Mouse (Mus musculus) midbrain, embryonic 11.5 days (tissue): ENCODE measurements around the gene Ifna11. TPM values are rescaled to one million over a fixed set of nuclear protein-coding genes. Genes with fewer than 3 reads are reported as not detected.
"Not testable (repeated sequence)": the region's sequence is repeated elsewhere in the genome, so short reads cannot be mapped to it uniquely, and the experiment has no call there.

Experiments
- ATAC-seq: fragments of 200-750 bp; cut with Nextera tagmentation; 2 replicates; pipeline ENCODE4 v1.8.0; 2017; ENCODE audit warnings: moderate TSS enrichment, moderate library complexity; ENCODE audit not compliant: low FRiP score
- DNase-seq: peaks from one replicate; pipeline ENCODE4 v3.0.0; 2015; ENCODE audit warnings: low spot score; ENCODE audit errors: missing footprints
- H3K27ac ChIP-seq: fragments of 300-500 bp; sonication (generic); 2 replicates; pipeline ENCODE4 v1.5.1; 2014; ENCODE audit warnings: low read depth, low read length
- H3K27me3 ChIP-seq: fragments of 300-500 bp; sonication (generic); 2 replicates; pipeline ENCODE4 v1.6.1; 2014; ENCODE audit warnings: mild to moderate bottlenecking, low read length, moderate library complexity, mixed read lengths; ENCODE audit not compliant: control insufficient read depth, insufficient read depth
- H3K36me3 ChIP-seq: fragments of 300-500 bp; sonication (generic); 2 replicates; pipeline ENCODE4 v1.6.1; 2014; ENCODE audit warnings: mild to moderate bottlenecking, low read length, moderate library complexity, mixed read lengths; ENCODE audit not compliant: control insufficient read depth, insufficient read depth
- H3K4me1 ChIP-seq: fragments of 300-500 bp; sonication (generic); 2 replicates; pipeline ENCODE4 v1.6.1; 2014; ENCODE audit warnings: low read length; ENCODE audit not compliant: control insufficient read depth, insufficient read depth
- H3K4me2 ChIP-seq: fragments of 300-500 bp; sonication (generic); 2 replicates; pipeline ENCODE4 v1.6.1; 2014; ENCODE audit warnings: mild to moderate bottlenecking, moderate library complexity
- H3K4me3 ChIP-seq: fragments of 300-500 bp; sonication (generic); 2 replicates; pipeline ENCODE4 v1.5.1; 2014; ENCODE audit warnings: low read depth, low read length
- H3K9ac ChIP-seq: fragments of 300-500 bp; sonication (generic); 2 replicates; pipeline ENCODE4 v1.6.1; 2014; ENCODE audit warnings: low read length
- H3K9me3 ChIP-seq: fragments of 300-500 bp; sonication (generic); 2 replicates; pipeline ENCODE4 v1.6.1; 2016; ENCODE audit warnings: low read length; ENCODE audit not compliant: control insufficient read depth
- WGBS: fragments of 180-500 bp; shearing (Covaris S2); extraction: QIAGEN DNeasy Blood & Tissue Kit; methylation state at CpG from one replicate; pipeline ENCODE4 v1.1.7; 2014; 5-methylcytosine and 5-hydroxymethylcytosine counted together
- polyA plus RNA-seq: library from polyadenylated mRNA; unstranded; fragments of >200 nt; fragmentation: Nextera tagmentation; extraction: Ambion mirVana; gene quantifications from 2 replicates; pipeline ENCODE4 v1.2.1, GENCODE M21; 2014

Gene Ifna11
- polyA plus RNA-seq, 1 experiment from 2014 or later, result not detected

DNA sequence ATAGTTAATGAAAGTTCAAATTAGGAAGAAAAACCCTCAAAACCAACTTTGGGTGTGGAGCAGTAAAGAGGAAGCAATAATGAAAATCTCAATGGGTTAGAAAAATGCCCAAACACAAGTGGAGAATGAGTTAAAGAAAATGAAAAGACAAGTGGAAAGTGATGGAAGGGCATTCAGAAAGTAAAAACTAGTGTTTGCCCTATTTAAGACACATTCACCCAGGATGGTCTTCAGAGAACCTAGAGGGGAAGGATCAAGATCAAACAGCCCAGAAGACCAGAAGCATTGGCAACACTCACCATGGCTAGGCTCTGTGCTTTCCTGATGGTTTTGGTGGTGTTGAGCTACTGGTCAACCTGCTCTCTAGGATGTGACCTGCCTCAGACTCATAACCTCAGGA, 7.4 kb downstream of the Ifna11 start, which contains the start of gene Ifna6:
Ifna6 (plus strand) TSS at position 301 of the 400 bp plus-strand sequence.
- H3K4me2 ChIP-seq, H3K4me3 ChIP-seq, H3K27ac ChIP-seq, H3K9ac ChIP-seq, ATAC-seq, H3K9me3 ChIP-seq, H3K36me3 ChIP-seq, DNase-seq, H3K4me1 ChIP-seq, H3K27me3 ChIP-seq: not testable (repeated sequence)

DNA sequence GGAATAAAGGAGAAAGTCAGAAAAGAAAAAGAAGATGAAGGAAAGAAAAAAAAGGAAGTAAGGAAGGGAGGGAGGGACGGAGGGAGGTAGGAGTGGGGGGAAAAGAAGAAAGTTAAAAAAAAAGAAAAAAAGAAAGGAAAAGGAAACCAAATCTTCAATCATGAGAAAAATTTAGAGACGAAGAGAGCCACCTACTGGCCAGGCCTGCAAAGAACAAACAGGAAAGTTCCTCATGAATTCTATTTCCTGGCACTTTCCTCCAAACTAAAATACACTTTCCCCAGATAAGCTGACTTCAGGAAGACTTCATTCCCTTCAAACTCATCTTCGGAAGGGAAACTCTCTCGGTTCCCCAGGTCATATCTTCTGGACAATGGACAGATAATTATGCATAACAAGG, 10.8 kb downstream of the Ifna11 start:
- ATAC-seq (no peak), DNase-seq (no peak)
- H3K4me2 ChIP-seq, result no peak overlapping the region
- H3K4me3 ChIP-seq, result no peak overlapping the region
- H3K27ac ChIP-seq, result no peak overlapping the region
- 31% methylated on average over 4 of the region's 4 CpGs for WGBS
- H3K27me3 ChIP-seq, result no peaks in the 10 kb centered on the region
- no peaks in the 10 kb centered on the region for H3K9me3 ChIP-seq
- no peaks in the 10 kb centered on the region for H3K36me3 ChIP-seq
- H3K9ac ChIP-seq, result no peak overlapping the region
- no peaks in the 10 kb centered on the region for H3K4me1 ChIP-seq

DNA sequence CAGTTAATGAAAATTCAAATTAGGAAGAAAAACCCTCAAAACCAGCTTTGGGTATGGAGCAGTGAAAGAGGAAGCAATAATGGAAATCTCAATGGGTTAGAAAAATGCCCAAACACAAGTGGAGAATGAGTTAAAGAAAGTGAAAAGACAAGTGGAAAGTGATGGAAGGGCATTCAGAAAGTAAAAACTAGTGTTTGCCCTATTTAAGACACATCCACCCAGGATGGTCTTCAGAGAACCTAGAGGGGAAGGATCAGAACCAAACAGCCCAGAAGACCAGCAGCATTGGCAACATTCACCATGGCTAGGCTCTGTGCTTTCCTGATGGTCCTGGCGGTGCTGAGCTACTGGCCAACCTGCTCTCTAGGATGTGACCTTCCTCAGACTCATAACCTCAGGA, 15.5 kb downstream of the Ifna11 start, which contains the start of gene Ifna5:
Ifna5 (plus strand) TSS at position 301 of the 400 bp plus-strand sequence.
- not testable (repeated sequence) for H3K4me1 ChIP-seq, H3K9ac ChIP-seq, H3K27me3 ChIP-seq, ATAC-seq, DNase-seq, H3K27ac ChIP-seq, H3K36me3 ChIP-seq, H3K9me3 ChIP-seq, H3K4me2 ChIP-seq, H3K4me3 ChIP-seq
- 64% methylated on average over 1 of the region's 1 CpGs for WGBS

DNA sequence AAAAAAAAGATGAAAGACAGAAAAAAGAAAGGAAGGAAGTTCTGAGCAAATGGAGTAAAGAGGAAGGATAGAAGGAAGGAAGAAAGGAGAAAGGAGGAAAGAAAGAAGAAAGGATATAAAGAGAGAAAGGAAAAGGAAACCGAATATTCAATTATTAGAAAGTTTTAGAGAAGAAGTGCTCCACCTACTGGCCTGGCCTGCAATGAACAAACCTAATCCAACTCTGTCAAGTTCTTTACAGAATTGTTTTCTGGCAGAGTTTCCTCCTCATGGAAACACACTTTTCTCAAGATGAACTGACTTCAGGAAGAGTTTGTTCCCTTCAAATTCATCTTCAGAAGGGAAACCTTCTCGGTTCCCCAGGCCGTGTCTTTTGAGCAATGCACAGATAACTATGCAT, 19.1 kb downstream of the Ifna11 start:
- Histone ChIP-seq H3K9me3 (no peaks in the 10 kb centered on the region), H3K36me3 (no peaks in the 10 kb centered on the region), H3K4me1 (no peaks in the 10 kb centered on the region), H3K9ac (no peak overlapping the region), H3K27ac (no peak overlapping the region), H3K27me3 (no peaks in the 10 kb centered on the region), H3K4me3 (no peak overlapping the region), H3K4me2 (no peak overlapping the region)
- 44% methylated on average over 3 of the region's 3 CpGs for WGBS
- DNase-seq (no peak), ATAC-seq (no peak)

DNA sequence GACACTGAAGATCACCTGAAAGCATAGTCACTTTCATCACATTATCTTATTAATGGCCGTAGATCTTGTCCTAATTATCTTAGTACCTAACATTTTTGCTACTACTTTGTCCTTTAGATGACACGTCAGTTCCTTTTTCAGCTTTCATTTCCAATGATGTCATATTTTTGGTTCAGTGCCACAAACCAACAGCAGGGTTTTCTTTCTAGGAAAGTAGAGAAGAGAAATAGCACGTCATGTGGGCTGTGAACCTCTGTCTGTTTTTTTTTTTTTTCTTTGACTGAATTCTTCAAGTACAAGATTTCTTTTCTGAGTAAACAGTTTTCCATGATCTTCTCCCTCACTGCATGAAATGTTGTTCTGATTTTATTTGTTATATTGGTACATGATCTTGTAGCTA, 20.3 kb downstream of the Ifna11 start:
- no peak overlapping the region for H3K4me3 ChIP-seq
- H3K4me1 ChIP-seq, result no peaks in the 10 kb centered on the region
- H3K9ac ChIP-seq, result no peak overlapping the region
- no peak for ATAC-seq
- no peak for DNase-seq
- no peak overlapping the region for H3K4me2 ChIP-seq
- 81% methylated on average over 3 of the region's 3 CpGs for WGBS
- no peaks in the 10 kb centered on the region for H3K9me3 ChIP-seq
- no peaks in the 10 kb centered on the region for H3K36me3 ChIP-seq
- H3K27ac ChIP-seq, result no peak overlapping the region
- H3K27me3 ChIP-seq, result no peaks in the 10 kb centered on the region

DNA sequence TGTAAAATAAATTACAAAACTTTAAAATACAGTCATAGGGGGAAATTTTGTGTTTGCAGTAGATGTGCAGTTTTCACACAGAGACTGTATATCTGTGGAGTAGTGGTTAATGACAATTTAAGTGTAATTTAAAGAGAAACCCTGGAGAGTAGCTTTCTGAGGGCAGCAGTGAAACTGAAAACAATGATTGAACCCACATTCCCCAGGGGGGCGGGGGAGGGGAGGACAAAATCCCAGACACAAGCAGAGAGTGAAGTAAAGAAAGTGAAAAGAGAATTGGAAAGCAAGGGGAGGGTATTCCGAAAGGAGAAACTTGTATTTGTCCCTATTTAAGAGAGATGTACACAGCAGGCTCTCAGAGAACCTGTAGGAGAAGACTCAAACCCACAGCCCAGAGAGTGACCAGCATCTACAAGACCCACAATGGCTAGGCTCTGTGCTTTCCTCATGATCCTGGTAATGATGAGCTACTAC, 21.7 kb downstream of the Ifna11 start, which contains the start of gene Ifna4:
Ifna4 (plus strand) TSS at position 424 of the 474 bp plus-strand sequence.
- Histone ChIP-seq H3K27ac (no peak within 1 kb of the TSS), H3K27me3 (no peaks in the 10 kb centered on the region), H3K4me1 (no peaks in the 10 kb centered on the region), H3K9me3 (no peaks in the 10 kb centered on the region), H3K4me3 (no peak within 1 kb of the TSS), H3K36me3 (no peaks in the 10 kb centered on the region), H3K9ac (no peak within 1 kb of the TSS), H3K4me2 (no peak within 1 kb of the TSS)
- WGBS, result 29% methylated on average over 2 of the region's 2 CpGs
- ATAC-seq (no peak), DNase-seq (no peak)

DNA sequence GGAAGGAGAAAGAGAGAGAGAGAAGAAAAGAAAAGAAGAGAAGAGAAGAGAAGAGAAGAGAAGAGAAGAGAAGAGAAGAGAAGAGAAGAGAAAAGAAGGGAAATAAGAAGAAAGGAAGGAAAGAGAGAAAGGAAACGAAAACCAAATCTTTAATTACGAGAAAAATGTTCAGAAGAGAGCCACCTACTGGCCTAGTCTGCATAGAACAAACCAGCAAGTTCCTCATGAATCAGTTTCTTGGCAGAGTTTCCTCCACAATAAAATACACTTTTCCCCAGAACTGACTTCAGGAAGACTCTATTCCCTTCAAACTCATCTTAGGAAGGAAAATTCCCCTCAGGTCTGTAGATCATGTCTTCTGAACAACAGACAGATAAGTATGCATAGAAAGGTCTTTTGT, 25.6 kb downstream of the Ifna11 start:
- H3K9me3 ChIP-seq, result no peaks in the 10 kb centered on the region
- H3K4me1 ChIP-seq, result no peaks in the 10 kb centered on the region
- H3K4me2 ChIP-seq, result no peak overlapping the region
- no peak overlapping the region for H3K4me3 ChIP-seq
- no peak for ATAC-seq
- no peak for DNase-seq
- 43% methylated on average over 2 of the region's 2 CpGs for WGBS
- no peaks in the 10 kb centered on the region for H3K27me3 ChIP-seq
- no peak overlapping the region for H3K27ac ChIP-seq
- H3K9ac ChIP-seq, result no peak overlapping the region
- H3K36me3 ChIP-seq, result no peaks in the 10 kb centered on the region

DNA sequence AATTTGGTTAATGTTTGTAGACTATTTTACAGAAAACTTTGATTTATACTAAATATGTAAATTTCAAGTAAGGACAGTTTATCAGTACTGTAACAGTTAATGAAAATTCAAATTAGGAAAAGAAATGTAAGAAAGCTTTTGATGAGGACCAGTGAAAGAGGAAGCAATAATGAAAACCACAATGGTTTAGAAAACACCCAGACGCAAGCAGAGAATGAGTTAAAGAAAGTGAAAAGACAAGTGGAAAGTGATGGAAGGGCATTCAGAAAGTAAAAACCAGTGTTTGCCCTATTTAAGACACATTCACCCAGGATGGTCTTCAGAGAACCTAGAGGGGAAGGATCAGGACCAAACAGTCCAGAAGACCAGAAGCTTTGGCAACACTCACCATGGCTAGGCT, 29.9 kb downstream of the Ifna11 start, which contains the start of gene Ifna1:
Ifna1 (plus strand) TSS at position 390 of the 400 bp plus-strand sequence.
- no peaks in the 10 kb centered on the region for H3K36me3 ChIP-seq
- H3K4me1 ChIP-seq, result no peaks in the 10 kb centered on the region
- H3K27ac ChIP-seq, result no peak within 1 kb of the TSS
- ATAC-seq, result no peak
- DNase-seq, result no peak
- no peaks in the 10 kb centered on the region for H3K27me3 ChIP-seq
- no peak within 1 kb of the TSS for H3K9ac ChIP-seq
- no peaks in the 10 kb centered on the region for H3K9me3 ChIP-seq
- WGBS, result 90% methylated on average over 1 of the region's 1 CpGs
- no peak within 1 kb of the TSS for H3K4me2 ChIP-seq
- H3K4me3 ChIP-seq, result no peak within 1 kb of the TSS

DNA sequence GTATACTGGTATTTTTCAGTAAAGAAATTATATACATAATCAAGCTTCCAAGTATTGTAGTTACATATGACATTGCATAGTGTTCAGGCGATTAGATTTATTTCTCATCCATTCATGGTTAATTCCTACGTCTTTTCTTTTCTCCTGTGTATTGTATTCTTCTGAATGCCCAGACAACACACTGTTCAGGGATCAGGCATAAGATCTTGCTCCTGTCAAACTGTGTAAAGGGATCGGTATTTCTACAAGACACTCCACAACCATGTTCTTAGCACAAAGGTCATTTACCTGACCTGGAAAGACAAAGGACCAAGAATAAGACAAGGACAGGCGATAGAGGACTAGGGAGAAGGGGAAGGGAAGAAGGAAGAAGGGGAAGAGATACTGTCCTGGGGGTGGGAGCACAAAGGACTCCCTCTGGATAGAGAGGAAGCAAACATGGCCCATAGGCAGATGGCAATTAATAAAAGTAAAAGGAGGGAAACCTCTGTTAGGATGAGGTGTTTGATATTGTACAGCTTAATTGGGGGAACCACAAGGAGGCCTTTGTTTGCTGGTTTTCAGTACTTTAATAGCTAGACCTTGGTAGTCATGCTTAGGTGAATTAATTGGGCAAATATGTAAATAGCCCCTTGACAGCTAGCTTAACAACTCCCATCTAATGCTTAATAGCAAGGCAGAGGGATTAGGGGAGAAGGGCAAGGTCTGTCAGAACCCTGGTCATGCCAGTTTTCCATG, 31.4 kb downstream of the Ifna11 start:
- 28% methylated on average over 4 of the region's 4 CpGs for WGBS
- no peak for DNase-seq
- Histone ChIP-seq H3K4me1 (no peaks in the 10 kb centered on the region), H3K4me3 (no peak overlapping the region), H3K27me3 (no peaks in the 10 kb centered on the region), H3K36me3 (no peaks in the 10 kb centered on the region), H3K4me2 (no peak overlapping the region), H3K9me3 (no peaks in the 10 kb centered on the region), H3K27ac (no peak overlapping the region), H3K9ac (no peak overlapping the region)
- ATAC-seq, result no peak
